Mouse (Mus musculus): ENCODE measurements at regions not wholly inside any gene's neighbourhood (a gene's known extent, or its start where the extent isn't known, plus 50 kb on each side); places are given as distances from the start of the nearest gene placed in this dataset.
A peak's percentile ranks its signal among the peaks of the same experiment; 100 is the strongest.
"Not testable (repeated sequence)": the region's sequence is repeated elsewhere in the genome, so short reads cannot be mapped to it uniquely, and the experiment has no call there.

DNA sequence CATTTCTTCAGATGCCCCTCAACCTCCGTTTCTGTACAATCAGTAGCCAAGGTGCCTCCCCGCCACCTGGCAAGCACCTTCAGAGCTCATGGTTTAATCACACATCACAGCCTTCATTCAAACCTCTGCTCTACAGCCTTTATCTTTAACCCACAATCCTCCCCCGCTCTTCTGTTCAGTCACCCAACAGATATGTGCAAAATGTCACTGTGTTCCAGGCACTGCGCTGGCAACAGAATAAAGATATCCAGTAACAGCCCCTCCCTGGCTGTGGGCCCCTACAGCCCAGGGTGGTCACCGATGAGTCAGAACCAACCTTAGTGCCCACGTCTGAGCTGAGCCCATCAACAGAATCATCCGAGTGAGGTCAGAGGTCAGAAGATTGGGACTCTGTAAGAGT lies 54.3 kb upstream of the Ddr1 start:
- peak; percentile 89 for ATAC-seq (replicated peaks; ENCODE audit: low FRiP score, low TSS enrichment, poor library complexity, severe bottlenecking)

DNA sequence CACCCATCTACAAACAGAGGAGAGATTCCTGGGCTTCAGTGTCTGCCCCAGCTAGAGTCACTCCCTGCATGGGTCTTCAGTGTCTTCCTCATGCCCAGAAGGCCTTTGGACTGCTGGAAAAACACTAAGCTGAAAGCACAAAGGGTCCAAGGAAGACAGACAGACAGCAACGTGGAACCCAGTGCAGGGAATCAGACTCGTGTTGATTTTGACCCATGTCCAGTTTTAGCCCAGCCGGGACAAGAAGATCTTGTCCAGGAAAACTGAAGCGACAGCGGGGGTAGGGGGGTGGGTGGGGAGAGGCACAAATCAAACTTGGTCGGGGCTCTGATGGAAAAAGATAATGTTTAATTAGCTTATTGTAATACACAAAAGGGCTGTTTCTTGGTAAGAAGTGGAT lies 55.3 kb upstream of the Ddr1 start:
- ATAC-seq (replicated peaks; ENCODE audit: low FRiP score, low TSS enrichment, poor library complexity, severe bottlenecking): no peak

DNA sequence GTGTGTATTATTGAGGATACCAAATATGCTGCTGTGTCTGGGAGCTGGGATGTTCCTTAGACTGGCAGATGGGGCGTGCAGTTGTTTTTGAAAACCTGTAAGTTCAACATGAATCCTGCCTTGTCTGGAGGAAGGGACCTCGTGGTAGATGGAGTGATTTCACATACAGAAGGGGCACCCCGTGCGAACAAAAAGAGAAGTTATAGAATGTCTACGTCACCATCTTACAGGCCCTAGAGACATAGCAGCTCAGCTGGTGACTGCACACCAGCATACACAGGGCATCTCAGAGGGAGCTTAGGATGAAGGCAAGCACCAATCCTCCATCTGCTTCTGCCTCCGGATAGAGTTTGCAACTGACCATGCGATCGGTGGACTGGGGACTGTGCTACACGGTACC lies 58.2 kb upstream of the Ddr1 start:
- ATAC-seq (replicated peaks; ENCODE audit: low FRiP score, low TSS enrichment, poor library complexity, severe bottlenecking): no peak

DNA sequence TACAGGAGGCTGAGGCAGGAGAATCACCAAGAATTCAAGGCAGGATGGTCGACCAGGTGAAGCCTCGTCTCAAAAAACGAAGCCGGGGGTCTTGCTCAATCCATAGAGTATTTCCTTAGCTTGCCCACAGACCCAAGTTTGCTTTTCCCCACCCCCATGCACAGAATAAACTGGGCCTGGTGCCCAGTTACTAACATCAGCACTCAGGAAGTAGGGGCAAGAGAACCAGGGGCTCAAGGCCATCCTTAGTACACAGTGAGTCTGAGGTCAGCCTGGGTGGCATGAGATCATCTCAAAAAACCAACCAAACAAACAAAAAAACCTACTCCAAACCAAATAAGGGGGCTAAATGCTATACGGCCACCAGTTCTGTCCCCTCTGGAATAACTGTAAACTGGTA lies 58.4 kb upstream of the Ier3 start:
- ATAC-seq (replicated peaks; ENCODE audit: low FRiP score, low TSS enrichment, poor library complexity, severe bottlenecking): no peak

DNA sequence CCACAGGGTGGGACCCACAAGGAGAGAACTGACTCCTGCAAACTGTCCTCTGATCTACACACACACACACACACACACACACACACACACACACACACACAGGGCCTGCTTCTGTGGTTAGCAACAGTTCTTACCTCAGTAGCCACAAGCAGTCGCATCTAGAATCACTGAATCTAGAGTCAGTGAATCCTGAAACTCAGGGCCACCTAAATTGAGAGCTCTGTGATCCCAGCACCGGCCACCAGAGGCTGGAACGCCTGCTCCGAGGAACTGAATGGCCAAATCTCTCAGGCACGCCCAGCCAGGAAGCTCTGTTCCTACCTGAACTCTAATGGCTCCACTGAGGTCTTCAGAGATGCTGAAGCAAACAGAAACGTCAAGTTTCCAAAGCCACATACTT lies 57.6 kb upstream of the Ier3 start:
- ATAC-seq (replicated peaks; ENCODE audit: low FRiP score, low TSS enrichment, poor library complexity, severe bottlenecking): peak; percentile 70

DNA sequence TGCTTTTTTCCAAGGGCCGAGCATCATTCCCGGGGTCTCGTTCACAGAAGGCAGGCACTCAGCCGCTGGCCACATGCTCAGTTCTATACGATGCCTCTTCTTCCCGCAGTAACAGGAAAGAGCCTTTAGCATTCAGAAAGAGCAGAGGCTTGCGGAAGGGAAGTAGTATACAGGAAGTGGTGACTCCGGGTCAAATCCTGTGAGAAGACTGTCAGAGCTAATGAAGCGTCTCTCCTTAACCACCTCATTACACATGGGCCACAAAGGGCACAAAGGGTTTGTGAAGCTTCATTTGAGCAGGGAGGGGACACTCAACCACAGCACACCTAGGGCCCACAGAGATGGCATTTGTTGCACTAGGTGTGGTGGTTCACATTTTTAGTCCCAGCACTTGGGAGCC lies 55.1 kb upstream of the Ier3 start:
- ATAC-seq (replicated peaks; ENCODE audit: low FRiP score, low TSS enrichment, poor library complexity, severe bottlenecking): no peak

DNA sequence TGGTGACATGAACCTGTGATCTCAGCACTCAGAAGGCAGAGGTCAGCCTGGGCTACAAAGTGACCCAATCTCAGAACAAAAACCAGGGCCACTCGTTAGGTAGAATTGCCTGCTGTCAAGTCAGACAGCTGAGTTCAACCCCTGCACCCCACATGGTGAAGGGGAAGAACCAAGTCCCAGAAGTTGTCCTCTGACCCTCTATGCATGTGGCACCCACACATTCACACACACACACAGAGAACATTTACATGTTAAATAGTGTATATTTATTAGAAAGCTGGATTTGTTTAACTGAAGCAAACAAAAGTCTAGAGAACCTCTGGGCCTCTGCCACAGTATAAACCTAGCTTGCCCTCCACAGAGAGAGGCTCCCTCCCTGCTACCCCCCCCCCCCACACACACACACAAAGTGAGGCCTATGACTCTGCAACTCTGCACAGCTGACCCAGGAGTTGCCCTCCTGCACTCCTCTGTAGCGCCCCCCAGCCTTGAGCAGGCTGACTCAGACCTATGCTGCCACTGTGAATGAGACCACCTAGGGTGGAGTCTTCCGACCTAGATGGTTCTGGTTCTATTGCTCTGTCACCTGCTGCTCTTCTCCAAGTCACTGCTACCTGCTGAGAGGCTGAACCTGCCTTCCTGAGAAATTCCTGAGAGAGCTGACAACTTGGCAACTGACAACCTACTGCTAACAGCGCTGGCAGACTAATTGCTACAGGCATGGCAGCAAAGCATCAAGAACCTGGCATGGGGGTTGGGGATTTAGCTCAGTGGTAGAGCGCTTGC lies 52.1 kb upstream of the Ier3 start:
- no peak for ATAC-seq (replicated peaks; ENCODE audit: low FRiP score, low TSS enrichment, poor library complexity, severe bottlenecking)

DNA sequence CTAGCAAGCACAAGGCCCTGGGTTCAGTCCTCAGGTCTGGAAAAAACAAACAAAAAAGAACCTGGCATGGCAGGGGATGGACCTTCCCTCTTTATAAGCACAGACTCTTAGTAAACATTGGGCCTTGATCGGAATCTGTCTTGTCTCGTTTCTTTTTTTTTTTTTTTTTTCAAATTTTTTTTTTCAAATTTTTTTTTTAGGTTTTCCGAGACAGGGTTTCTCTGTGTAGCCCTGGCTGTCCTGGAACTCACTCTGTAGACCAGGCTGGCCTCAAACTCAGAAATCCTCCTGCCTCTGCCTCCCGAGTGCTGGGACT lies 51.6 kb upstream of the Ier3 start:
- not testable (repeated sequence) for ATAC-seq (replicated peaks; ENCODE audit: low FRiP score, low TSS enrichment, poor library complexity, severe bottlenecking)

DNA sequence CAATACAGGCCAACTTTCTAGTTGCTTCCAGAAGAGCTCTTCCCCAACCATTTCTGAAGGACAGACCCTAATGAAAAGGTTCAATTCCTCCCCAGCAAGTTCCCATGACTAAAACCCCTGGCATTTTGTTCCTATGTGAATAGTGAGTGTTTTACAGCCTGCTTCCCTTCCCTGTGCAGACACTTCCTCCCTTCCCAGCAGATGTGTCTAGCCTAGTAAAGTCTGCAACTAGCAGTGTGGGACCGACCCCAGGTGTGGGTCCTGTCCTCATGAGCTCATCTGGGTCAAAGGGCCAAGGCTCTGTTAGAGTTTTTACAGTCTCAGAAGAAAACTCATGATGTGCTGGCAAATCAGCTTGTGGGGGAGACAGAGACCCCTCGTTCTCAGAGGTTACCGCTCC lies 50.9 kb upstream of the Ier3 start:
- ATAC-seq (replicated peaks; ENCODE audit: low FRiP score, low TSS enrichment, poor library complexity, severe bottlenecking): no peak

DNA sequence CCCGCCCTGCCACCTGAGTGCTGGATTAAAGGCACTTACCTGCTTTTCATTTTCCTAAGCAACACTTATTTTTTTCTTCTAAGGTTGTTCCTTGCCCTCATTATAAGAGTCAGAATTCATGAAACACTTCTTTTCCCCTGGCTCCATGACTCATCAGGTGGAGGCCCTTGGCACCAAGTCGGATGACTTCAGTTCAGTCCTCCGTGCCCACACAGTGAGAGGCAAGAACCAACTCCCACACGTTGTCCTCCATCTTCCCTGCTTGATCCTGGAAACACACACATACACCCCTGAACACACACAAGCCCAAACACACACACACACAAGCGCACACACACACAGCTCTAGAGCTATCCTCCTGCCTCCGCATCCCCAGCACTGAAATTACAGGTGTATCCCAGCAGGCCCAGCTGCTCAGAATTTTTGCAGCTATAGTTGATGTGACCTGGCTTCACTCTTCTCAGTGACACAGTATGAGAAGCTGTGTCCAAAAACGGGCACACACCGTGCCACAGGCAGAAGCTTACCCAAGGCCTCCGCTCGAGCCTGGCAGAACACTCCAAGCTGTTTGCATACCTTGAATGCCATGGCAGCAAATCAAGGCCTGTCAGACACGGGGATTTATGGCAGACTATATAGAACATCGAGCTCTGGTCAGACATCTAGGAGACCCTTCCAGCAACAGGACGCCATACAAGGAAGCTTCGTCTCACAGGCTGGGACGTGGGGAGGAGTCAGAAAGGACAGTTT lies 49.7 kb upstream of the Ier3 start:
- no peak for ATAC-seq (replicated peaks; ENCODE audit: low FRiP score, low TSS enrichment, poor library complexity, severe bottlenecking)

Data from megakaryocyte-erythroid progenitor cell, adult 5-6 weeks (primary cell).